Mouse (Mus musculus): ENCODE data around the gene Comp. TPM values are rescaled to one million over a fixed set of nuclear protein-coding genes. Genes with fewer than 3 reads are reported as not detected.

Gene Comp
- polyA plus RNA-seq, 1 experiment from 2014 or later = 0.46 TPM

DNA sequence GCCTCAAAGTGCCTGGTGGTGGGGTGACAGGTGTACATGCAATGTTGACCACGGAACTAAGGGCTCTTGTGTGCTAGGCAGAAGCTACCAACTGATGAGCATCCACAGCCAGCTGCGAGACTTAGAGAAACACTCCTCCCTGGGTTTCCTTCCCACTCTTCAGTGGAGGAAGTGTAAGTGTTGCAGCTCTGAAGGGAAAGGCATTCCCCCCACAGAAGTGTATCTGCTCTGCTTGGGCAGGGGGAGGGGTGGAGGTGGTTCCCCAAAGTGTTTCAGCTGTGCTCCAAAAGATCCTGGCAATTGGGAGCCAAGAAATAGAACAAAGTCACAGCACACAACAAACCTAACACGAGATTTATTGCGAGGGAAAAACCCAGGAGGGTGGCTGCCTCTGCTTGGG lies 19.4 kb upstream of the Comp start:
- Histone ChIP-seq H3K27ac (peak overlapping the region; percentile 59), H3K4me1 (peaks cover 36% of the 10 kb centered on the region), H3K36me3 (peaks cover 4% of the 10 kb centered on the region), H3K27me3 (no peaks in the 10 kb centered on the region), H3K4me2 (peak overlapping the region; percentile 95), H3K9ac (peak overlapping the region; percentile 52), H3K9me3 (no peaks in the 10 kb centered on the region), H3K4me3 (peak overlapping the region; percentile 89)
- ATAC-seq (ENCODE audit: borderline replicate concordance, extremely low read depth, low FRiP score, low TSS enrichment) = no peak
- WGBS = 58% methylated on average over 4 of the region's 4 CpGs

DNA sequence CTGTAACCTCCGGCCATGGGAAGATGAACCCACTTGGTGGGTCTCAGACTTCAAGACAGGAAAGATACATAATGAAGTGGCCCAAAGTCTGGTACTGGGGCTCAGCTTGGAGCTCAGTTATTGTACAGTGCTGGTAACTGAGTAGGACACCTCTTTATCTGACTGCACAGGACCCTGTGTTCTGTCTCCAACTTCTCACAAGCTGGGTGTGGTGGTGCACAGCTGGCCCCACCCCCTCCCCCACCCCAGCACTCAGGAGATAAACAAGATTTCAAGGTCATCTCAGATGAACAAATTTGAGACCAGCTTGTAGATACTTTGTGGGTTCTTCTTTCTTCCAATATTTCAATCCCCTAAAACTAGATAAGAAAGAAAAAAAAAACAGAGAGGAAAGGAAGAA lies 17.2 kb upstream of the Comp start:
- peaks cover 21% of the 10 kb centered on the region for H3K4me1 ChIP-seq
- no peaks in the 10 kb centered on the region for H3K9me3 ChIP-seq
- H3K9ac ChIP-seq = no peak overlapping the region
- H3K27ac ChIP-seq = no peak overlapping the region
- ATAC-seq (ENCODE audit: borderline replicate concordance, extremely low read depth, low FRiP score, low TSS enrichment) = no peak
- no peak overlapping the region for H3K4me2 ChIP-seq
- no peaks in the 10 kb centered on the region for H3K36me3 ChIP-seq
- no peak overlapping the region for H3K4me3 ChIP-seq
- 82% methylated on average over 1 of the region's 1 CpGs for WGBS
- 0 out of 2 replicates have a peak, but pooled peaks cover 4% of the 10 kb centered on the region for H3K27me3 ChIP-seq

DNA sequence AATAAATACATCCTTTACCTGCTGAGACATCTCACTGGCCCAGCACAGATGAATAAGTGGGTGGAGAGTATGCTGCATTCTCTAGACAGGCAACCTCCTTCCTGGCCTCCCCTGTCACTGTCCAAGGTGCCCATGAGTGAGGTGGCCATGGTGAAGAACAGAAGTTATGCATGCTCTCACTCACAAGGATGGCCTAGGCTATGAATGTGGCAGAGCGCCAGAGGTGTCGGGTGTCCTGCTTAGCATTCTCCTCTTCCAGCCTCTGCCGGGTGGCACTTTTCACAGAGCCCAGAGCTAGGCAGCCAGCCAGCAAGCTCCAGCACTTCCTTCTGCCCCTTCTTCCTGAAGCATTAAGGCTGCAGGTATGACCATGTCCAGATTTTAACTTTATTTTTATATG lies 13.9 kb upstream of the Comp start:
- no peaks in the 10 kb centered on the region for H3K9me3 ChIP-seq
- H3K4me3 ChIP-seq = no peak overlapping the region
- H3K9ac ChIP-seq = no peak overlapping the region
- no peak for ATAC-seq (ENCODE audit: borderline replicate concordance, extremely low read depth, low FRiP score, low TSS enrichment)
- H3K27me3 ChIP-seq = 0 out of 2 replicates have a peak, but pooled peaks cover 4% of the 10 kb centered on the region
- no peak overlapping the region for H3K4me2 ChIP-seq
- H3K4me1 ChIP-seq = peaks cover 4% of the 10 kb centered on the region; the same call in 1 of the 2 replicates
- no peaks in the 10 kb centered on the region for H3K36me3 ChIP-seq
- H3K27ac ChIP-seq = no peak overlapping the region
- WGBS = 16% methylated on average over 3 of the region's 3 CpGs

DNA sequence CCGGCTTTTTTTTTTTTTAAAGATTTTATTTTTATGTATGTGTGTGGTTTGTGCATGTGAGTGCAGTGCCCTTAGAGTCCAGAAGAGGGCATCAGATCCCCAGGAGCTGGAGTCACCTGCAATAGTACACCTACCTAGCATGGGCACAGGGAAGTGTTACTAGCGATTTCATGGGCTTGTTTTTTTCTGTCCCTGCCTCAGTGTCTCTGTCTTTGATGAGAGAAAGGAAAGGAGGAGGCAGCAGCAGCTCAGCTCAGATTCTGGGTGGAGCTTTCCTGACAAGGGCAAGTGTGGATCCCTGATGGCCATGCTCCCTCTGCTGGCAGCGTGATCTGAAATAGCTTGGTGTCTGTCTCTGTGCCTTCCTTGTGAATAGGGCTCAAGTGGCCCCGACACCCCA lies 12.6 kb upstream of the Comp start:
- Histone ChIP-seq H3K36me3 (no peaks in the 10 kb centered on the region), H3K4me2 (no peak overlapping the region), H3K27me3 (0 out of 2 replicates have a peak, but pooled peaks cover 4% of the 10 kb centered on the region), H3K4me1 (0 out of 2 replicates have a peak, but pooled peaks cover 2% of the 10 kb centered on the region), H3K4me3 (no peak overlapping the region), H3K27ac (no peak overlapping the region), H3K9ac (no peak overlapping the region), H3K9me3 (no peaks in the 10 kb centered on the region)
- 50% methylated on average over 4 of the region's 4 CpGs for WGBS
- ATAC-seq (ENCODE audit: borderline replicate concordance, extremely low read depth, low FRiP score, low TSS enrichment) = no peak

DNA sequence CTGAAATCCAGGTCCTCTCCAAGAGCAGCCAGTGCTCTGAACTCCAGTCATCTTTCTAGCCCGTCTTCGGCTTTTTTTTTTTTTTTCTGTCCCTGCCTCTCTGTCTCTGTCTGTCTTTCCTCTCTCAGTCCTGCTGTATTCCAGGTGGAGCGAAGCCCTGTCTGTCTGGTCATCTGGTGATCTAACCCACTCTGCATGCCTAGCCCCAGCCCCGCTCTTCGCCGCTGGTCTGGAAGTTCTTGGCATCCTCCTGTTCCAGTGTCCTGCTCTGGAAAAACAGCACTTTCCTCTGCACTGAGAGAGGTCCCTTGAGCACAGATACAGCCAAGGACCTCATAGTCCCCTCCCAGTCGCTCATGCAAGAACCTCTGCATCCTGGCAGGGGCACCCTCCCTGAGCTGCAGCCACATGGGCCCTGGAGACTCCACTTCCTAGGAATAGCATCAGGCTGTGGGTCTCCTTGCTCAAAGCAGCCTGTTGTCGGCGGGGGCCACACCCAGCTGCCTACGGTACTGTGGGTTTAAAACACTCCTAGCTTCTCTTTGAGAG lies 11.8 kb upstream of the Comp start:
- H3K27ac ChIP-seq = no peak overlapping the region
- H3K4me2 ChIP-seq = no peak overlapping the region
- H3K27me3 ChIP-seq = 0 out of 2 replicates have a peak, but pooled peaks cover 4% of the 10 kb centered on the region
- ATAC-seq (ENCODE audit: borderline replicate concordance, extremely low read depth, low FRiP score, low TSS enrichment) = no peak
- WGBS = 68% methylated on average over 10 of the region's 10 CpGs
- H3K9me3 ChIP-seq = no peaks in the 10 kb centered on the region
- no peaks in the 10 kb centered on the region for H3K36me3 ChIP-seq
- H3K4me3 ChIP-seq = no peak overlapping the region
- no peak overlapping the region for H3K9ac ChIP-seq
- H3K4me1 ChIP-seq = 0 out of 2 replicates have a peak, but pooled peaks cover 8% of the 10 kb centered on the region

DNA sequence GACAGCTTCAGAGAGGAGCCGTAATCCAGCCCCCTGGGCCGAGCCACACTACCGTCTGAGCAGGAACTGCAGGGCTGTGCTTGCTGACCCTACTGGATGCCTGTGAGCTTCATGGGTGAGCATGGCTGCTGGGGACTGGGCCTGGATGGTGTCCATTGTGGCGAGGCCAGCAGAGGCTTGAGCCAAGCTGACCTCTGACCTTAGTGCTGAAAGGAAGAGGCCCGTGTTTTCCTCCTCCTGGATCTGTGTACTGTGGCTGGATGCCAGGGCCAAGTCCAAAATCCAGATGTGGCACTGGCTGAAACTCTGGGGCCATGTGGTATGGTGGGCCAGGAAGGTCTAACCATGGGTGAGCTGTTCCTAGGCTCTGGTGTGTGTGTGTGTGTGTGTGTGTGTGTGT lies 9.3 kb upstream of the Comp start:
- no peaks in the 10 kb centered on the region for H3K36me3 ChIP-seq
- WGBS = 32% methylated on average over 5 of the region's 5 CpGs
- ATAC-seq (ENCODE audit: borderline replicate concordance, extremely low read depth, low FRiP score, low TSS enrichment) = no peak
- H3K27ac ChIP-seq = no peak overlapping the region
- H3K4me3 ChIP-seq = no peak overlapping the region
- 0 out of 2 replicates have a peak, but pooled peaks cover 4% of the 10 kb centered on the region for H3K27me3 ChIP-seq
- H3K9me3 ChIP-seq = no peaks in the 10 kb centered on the region
- no peak overlapping the region for H3K9ac ChIP-seq
- H3K4me2 ChIP-seq = no peak overlapping the region
- H3K4me1 ChIP-seq = 0 out of 2 replicates have a peak, but pooled peaks cover 14% of the 10 kb centered on the region

DNA sequence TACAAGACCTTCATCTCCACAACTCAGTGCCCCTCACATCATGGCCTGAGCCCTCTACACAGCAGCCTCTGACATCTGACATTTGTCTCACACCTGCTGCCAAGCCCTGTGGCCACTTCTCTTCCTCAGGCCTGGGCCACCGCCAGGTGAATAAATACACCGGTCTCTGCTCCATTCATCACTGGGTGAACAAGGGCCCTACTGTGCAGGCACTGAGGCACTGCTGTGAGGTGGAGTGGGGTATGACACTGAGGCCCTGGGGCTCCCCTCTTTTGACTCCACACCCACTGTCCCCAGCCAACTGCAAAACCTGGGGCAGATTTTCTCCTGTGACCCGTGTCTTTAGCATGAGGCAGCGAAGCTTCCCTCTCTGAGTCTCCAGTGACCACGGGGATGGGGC lies 6.8 kb upstream of the Comp start:
- Histone ChIP-seq H3K4me3 (no peak overlapping the region), H3K36me3 (no peaks in the 10 kb centered on the region), H3K27ac (0 out of 2 replicates have a peak overlapping the region, but pooled peaks have one; percentile 1), H3K9ac (no peak overlapping the region), H3K27me3 (peaks cover 3% of the 10 kb centered on the region), H3K9me3 (no peaks in the 10 kb centered on the region), H3K4me2 (no peak overlapping the region), H3K4me1 (0 out of 2 replicates have a peak, but pooled peaks cover 14% of the 10 kb centered on the region)
- peak; percentile 61; the same call in 1 of the 2 replicates for ATAC-seq (ENCODE audit: borderline replicate concordance, extremely low read depth, low FRiP score, low TSS enrichment)
- WGBS = 46% methylated on average over 5 of the region's 5 CpGs

DNA sequence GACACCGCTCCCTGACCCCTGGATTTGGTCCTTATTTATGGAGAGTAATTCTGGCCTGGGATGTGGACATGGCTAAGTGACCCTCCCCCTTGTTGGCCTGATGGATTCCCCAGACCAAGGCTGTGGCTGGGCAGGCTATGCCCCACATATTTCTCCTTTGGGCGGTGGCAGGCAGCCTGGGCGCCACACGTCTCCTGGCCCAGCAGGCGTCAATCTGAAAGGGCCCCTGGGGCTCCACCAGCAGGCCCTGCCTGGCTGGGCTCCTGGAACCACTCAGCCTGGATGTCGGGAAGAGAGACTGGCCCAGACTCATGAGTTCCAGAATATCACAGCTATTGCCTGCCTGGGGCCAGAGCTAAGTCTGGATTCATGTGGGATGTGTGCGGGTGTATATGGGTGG lies 2.9 kb upstream of the Comp start:
- ATAC-seq (ENCODE audit: borderline replicate concordance, extremely low read depth, low FRiP score, low TSS enrichment) = no peak
- peaks cover 42% of the 10 kb centered on the region for H3K27me3 ChIP-seq
- no peak overlapping the region for H3K9ac ChIP-seq
- H3K9me3 ChIP-seq = 0 out of 2 replicates have a peak, but pooled peaks cover 4% of the 10 kb centered on the region
- H3K36me3 ChIP-seq = no peaks in the 10 kb centered on the region
- no peak overlapping the region for H3K27ac ChIP-seq
- 84% methylated on average over 7 of the region's 7 CpGs for whole genome bisulfite sequencing
- no peak overlapping the region for H3K4me2 ChIP-seq
- H3K4me1 ChIP-seq = peaks cover 34% of the 10 kb centered on the region
- H3K4me3 ChIP-seq = no peak overlapping the region

DNA sequence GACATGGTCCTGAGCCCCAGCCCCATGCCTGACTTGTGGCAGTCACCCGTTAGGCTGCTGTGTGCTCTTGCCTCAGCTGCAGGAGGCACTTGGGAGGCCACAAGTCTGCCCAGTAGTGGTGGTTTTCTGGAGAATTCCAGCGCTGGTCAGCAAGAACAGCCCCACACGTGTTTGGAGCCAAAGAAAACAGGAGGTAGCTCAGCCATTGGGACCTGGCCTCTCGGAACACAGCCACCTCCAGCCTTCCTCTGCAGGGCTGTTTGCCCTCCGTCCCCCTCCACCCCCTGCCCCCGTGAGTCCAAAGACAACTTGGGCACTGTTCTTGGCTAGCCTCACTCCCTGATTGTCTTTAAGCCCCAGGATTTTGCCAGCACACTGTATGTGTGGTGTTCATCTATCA lies 1.4 kb upstream of the Comp start:
- peaks cover 38% of the 10 kb centered on the region for H3K4me1 ChIP-seq
- H3K9ac ChIP-seq = no peak overlapping the region
- 20% methylated on average over 6 of the region's 6 CpGs for WGBS
- peaks cover 57% of the 10 kb centered on the region for H3K27me3 ChIP-seq
- no peak overlapping the region for H3K4me2 ChIP-seq
- H3K4me3 ChIP-seq = no peak overlapping the region
- 0 out of 2 replicates have a peak, but pooled peaks cover 4% of the 10 kb centered on the region for H3K9me3 ChIP-seq
- ATAC-seq (ENCODE audit: borderline replicate concordance, extremely low read depth, low FRiP score, low TSS enrichment) = no peak
- no peaks in the 10 kb centered on the region for H3K36me3 ChIP-seq
- H3K27ac ChIP-seq = no peak overlapping the region

DNA sequence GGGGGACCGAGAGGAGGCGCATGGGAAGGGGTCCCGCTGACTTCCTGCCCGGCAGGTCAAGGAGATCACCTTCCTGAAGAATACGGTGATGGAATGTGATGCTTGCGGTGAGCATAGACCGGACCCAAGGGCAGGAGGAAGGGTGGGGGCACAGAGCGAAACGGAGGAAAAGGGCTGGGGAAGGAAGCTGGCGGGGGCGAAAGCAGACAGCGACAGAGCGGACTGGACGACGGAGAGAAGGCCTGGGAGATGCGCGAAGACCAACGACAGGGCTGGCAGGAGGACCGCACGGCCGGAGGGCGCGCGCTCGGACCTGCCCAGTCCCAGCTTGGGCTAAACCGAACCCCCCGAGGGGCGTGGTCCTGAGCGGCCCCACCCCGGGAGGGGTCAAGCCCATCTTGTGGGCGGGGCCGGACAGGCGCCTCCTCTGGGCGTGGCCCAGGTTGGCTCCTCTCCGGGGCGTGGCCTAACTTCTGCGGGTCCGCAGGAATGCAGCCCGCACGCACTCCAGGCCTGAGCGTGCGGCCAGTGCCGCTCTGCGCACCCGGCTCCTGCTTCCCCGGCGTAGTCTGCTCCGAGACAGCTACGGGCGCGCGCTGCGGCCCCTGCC lies 1.1 kb downstream of the Comp start:
- ATAC-seq (ENCODE audit: borderline replicate concordance, extremely low read depth, low FRiP score, low TSS enrichment) = peak; percentile 73
- Histone ChIP-seq H3K27ac (no peak overlapping the region), H3K9me3 (0 out of 2 replicates have a peak, but pooled peaks cover 4% of the 10 kb centered on the region), H3K4me1 (peaks cover 35% of the 10 kb centered on the region), H3K4me3 (peak overlapping the region; percentile 43), H3K9ac (no peak overlapping the region; the same call in 1 of the 2 replicates), H3K27me3 (peaks cover 75% of the 10 kb centered on the region), H3K4me2 (peak overlapping the region; percentile 78), H3K36me3 (no peaks in the 10 kb centered on the region)
- WGBS = 1% methylated on average over 53 of the region's 53 CpGs

DNA sequence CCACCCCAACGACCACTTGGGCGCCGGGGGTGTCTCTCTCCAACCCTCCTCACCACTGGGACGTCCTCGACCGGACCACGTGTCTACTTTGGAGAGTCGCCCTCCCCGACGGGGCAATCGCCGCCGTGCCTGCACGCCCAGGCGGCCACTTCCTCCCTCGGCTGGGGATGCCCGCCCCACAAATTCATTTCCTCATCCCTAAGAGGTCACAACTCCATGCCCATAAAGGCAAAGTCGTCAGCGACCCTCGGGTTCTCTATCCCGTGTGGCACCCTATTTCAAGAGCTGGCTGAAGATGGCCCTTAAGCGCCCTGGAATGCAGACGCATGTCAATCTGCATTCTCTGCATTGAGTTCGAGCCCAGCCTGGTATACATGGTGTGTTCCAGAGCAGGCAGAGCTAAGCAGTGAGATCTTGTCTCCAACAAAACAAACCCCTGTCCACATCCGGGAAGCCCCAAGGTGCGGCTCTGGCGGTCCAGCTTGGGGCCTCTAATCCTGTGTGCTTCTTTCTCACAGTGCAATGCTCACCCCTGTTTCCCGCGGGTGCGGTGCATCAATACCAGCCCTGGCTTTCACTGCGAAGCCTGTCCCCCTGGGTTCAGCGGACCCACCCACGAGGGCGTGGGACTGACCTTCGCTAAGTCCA lies 2.0 kb downstream of the Comp start:
- Histone ChIP-seq H3K4me2 (peak overlapping the region; percentile 78), H3K9me3 (0 out of 2 replicates have a peak, but pooled peaks cover 4% of the 10 kb centered on the region), H3K4me1 (peaks cover 35% of the 10 kb centered on the region), H3K9ac (no peak overlapping the region), H3K36me3 (no peaks in the 10 kb centered on the region), H3K27ac (no peak overlapping the region), H3K4me3 (peak overlapping the region; percentile 43), H3K27me3 (peaks cover 75% of the 10 kb centered on the region)
- no peak for ATAC-seq (ENCODE audit: borderline replicate concordance, extremely low read depth, low FRiP score, low TSS enrichment)
- 7% methylated on average over 35 of the region's 35 CpGs for WGBS

DNA sequence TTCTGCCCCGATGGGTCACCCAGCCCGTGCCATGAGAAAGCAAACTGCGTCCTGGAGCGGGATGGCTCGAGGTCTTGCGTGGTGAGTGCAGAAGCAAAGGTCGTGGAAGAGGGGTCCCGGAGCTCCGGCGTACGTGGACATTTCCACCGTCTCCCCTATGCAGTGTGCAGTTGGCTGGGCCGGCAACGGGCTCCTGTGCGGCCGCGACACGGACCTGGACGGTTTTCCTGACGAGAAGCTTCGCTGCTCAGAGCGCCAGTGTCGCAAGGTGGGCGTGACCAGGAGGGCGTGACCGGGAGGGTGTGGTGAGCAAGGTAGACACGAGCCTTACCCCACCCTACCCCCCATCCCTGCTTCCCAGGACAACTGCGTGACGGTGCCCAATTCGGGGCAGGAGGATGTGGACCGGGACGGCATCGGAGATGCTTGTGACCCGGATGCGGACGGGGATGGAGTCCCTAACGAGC lies 3.0 kb downstream of the Comp start:
- Histone ChIP-seq H3K4me1 (peaks cover 35% of the 10 kb centered on the region), H3K36me3 (no peaks in the 10 kb centered on the region), H3K9ac (no peak overlapping the region), H3K27ac (no peak overlapping the region), H3K9me3 (0 out of 2 replicates have a peak, but pooled peaks cover 4% of the 10 kb centered on the region), H3K27me3 (peaks cover 75% of the 10 kb centered on the region), H3K4me2 (peak overlapping the region; percentile 29), H3K4me3 (peak overlapping the region; percentile 8; the same call in 1 of the 2 replicates)
- 5% methylated on average over 37 of the region's 37 CpGs for WGBS
- ATAC-seq (ENCODE audit: borderline replicate concordance, extremely low read depth, low FRiP score, low TSS enrichment) = no peak
